Mouse (Mus musculus): ENCODE data around the gene Amer3.

DNA sequence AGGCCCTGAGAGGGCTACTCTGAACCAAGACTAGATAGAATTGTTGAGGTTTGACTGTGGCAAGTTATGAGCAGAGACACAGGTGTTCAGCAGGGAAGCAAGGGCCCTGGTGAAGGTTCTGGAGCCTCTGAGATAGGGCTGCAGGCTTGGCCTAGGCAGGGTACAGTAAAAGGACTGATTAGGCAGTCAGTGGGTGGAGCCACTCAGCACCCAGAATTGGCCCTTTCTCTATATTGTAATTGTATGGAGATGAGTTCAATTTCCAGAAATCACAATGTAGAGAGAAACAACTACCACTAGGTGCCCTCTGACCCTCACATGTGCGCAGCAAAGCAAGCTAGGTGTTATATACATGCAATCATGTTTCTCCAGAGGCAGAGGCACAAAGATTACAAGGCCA lies 25.8 kb upstream of the Amer3 start:
- TF ChIP-seq CTCF (IDR thresholded peaks at IDR 0.05; ENCODE audit: low read depth) (no peak), EP300 (optimal IDR thresholded peaks at IDR 0.05) (no peak)
